In the genomic region with DNA sequence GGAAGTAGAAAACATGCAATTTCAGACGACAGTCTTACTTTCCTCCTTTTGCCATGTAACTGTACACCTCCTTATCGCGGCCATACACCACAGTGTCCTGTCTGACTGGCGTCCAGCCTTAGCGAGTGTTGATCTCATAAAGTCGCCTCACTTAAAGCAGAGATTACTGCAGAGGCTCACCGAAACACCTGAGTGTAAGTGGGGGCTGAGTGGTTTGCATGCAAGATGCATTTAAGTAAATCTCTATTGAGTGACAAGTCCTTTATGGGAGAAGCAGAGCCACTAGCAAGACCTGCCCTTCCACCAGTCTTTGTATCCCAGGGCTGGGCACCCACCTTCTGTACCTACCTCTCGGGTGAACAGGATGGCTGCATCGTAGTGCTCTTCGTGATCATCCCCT, we compare ENCODE assay signal across 9 mouse cellular contexts. TPM values are rescaled to one million over a fixed set of nuclear protein-coding genes. Genes with fewer than 3 reads are reported as not detected.
A peak's percentile ranks its signal among the peaks of the same experiment; 100 is the strongest.
DNase-seq lines count a peak whose midpoint lies in the region; ATAC-seq and TF ChIP-seq lines count a peak whose summit lies in the region.
"Had no signal": no experiment of that assay in that cellular context is flagged by ENCODE, and none has a peak within 500 bp of the region (broad histone marks: within the 10 kb centered on the region; RNA-seq: fewer than 3 reads in every experiment).

No protein-coding gene starts in this region.

- no peak for DNase-seq in forebrain, embryonic 14.5 days (ENCODE audit: low spot score)
- no peak for DNase-seq in forebrain, embryonic 10.5 days (ENCODE audit: extremely low spot score, low spot score)
- no peak for DNase-seq in lung, postnatal 14 days
- no peak for DNase-seq in midbrain, embryonic 10.5 days (ENCODE audit: low spot score)
- DNase-seq in stomach, postnatal 0 days (ENCODE audit: low spot score): no peak
- no peak for DNase-seq in adipocyte (ENCODE audit: low spot score)
- DNase-seq in ovary, postnatal 36 days (ENCODE audit: low spot score): no peak
- DNase-seq: B cell, adult 2 months had no signal

- peak overlapping the region; percentile 97 for H3K4me2 ChIP-seq in forebrain, embryonic 14.5 days (ENCODE audit: low read length)
- peak overlapping the region; percentile 96 for H3K4me2 ChIP-seq in lung, embryonic 16.5 days (ENCODE audit: low read depth, low read length)
- peak overlapping the region; percentile 72 for H3K4me2 ChIP-seq in stomach, postnatal 0 days (replicated peaks; ENCODE audit: low read depth)

- no peak for TF ChIP-seq EP300 in stomach, postnatal 0 days (optimal IDR thresholded peaks at IDR 0.05)

- no peak for TF ChIP-seq CTCF in stomach, postnatal 0 days (IDR thresholded peaks at IDR 0.05; ENCODE audit: low read depth)

- H3K4me3 ChIP-seq in forebrain, embryonic 14.5 days (ENCODE audit: low read depth, low read length): no peak overlapping the region
- H3K4me3 ChIP-seq in forebrain, embryonic 10.5 days: no peak overlapping the region
- H3K4me3 ChIP-seq in lung, embryonic 16.5 days (ENCODE audit: low read length): peak overlapping the region; percentile 58
- peak overlapping the region; percentile 64 for H3K4me3 ChIP-seq in midbrain, embryonic 10.5 days
- peak overlapping the region; percentile 62; the same call in 1 of the 2 replicates for H3K4me3 ChIP-seq in stomach, postnatal 0 days (ENCODE audit: low read depth, low read length)

- no peak for ATAC-seq in forebrain, embryonic 14.5 days
- no peak for ATAC-seq in lung, embryonic 16.5 days (ENCODE audit: low read depth)
- no peak; the same call in 1 of the 2 replicates for ATAC-seq in stomach, postnatal 0 days (ENCODE audit: low FRiP score, low TSS enrichment)

- peaks cover 9% of the 10 kb centered on the region for H3K4me1 ChIP-seq in forebrain, embryonic 14.5 days (ENCODE audit: control insufficient read depth, insufficient read depth, low read length)
- peaks cover 28% of the 10 kb centered on the region for H3K4me1 ChIP-seq in forebrain, embryonic 10.5 days
- H3K4me1 ChIP-seq in lung, embryonic 16.5 days (replicated peaks; ENCODE audit: control insufficient read depth, insufficient read depth, low read length): peaks cover 11% of the 10 kb centered on the region; the same call in 1 of the 2 replicates
- H3K4me1 ChIP-seq in midbrain, embryonic 10.5 days: peaks cover 24% of the 10 kb centered on the region
- no peaks in the 10 kb centered on the region for H3K4me1 ChIP-seq in stomach, postnatal 0 days (replicated peaks; ENCODE audit: control insufficient read depth, insufficient read depth)

- H3K27me3 ChIP-seq in forebrain, embryonic 14.5 days (replicated peaks; ENCODE audit: control insufficient read depth, insufficient read depth, low read length): no peaks in the 10 kb centered on the region
- peaks cover 53% of the 10 kb centered on the region for H3K27me3 ChIP-seq in forebrain, embryonic 10.5 days (ENCODE audit: poor library complexity, severe bottlenecking)
- peaks cover 13% of the 10 kb centered on the region; the same call in 1 of the 2 replicates for H3K27me3 ChIP-seq in lung, embryonic 16.5 days (ENCODE audit: control insufficient read depth, insufficient read depth, low read depth, low read length)
- peaks cover 45% of the 10 kb centered on the region for H3K27me3 ChIP-seq in midbrain, embryonic 10.5 days (ENCODE audit: low read depth, poor library complexity, severe bottlenecking)
- no peaks in the 10 kb centered on the region for H3K27me3 ChIP-seq in stomach, postnatal 0 days (ENCODE audit: control insufficient read depth, insufficient read depth, low read length)

- no peak overlapping the region for H3K9ac ChIP-seq in forebrain, embryonic 14.5 days (ENCODE audit: low read length)
- H3K9ac ChIP-seq in lung, embryonic 16.5 days (ENCODE audit: low read length): no peak overlapping the region
- H3K9ac ChIP-seq in stomach, postnatal 0 days (ENCODE audit: low read length): 0 out of 2 replicates have a peak overlapping the region, but pooled peaks have one; percentile 1

- no peaks in the 10 kb centered on the region for H3K9me3 ChIP-seq in forebrain, embryonic 14.5 days (replicated peaks; ENCODE audit: control insufficient read depth, low read length)
- no peaks in the 10 kb centered on the region for H3K9me3 ChIP-seq in forebrain, embryonic 10.5 days
- H3K9me3 ChIP-seq in lung, embryonic 16.5 days (ENCODE audit: control insufficient read depth, low read length): no peaks in the 10 kb centered on the region
- no peaks in the 10 kb centered on the region for H3K9me3 ChIP-seq in midbrain, embryonic 10.5 days (replicated peaks)
- no peaks in the 10 kb centered on the region for H3K9me3 ChIP-seq in stomach, postnatal 0 days (ENCODE audit: control insufficient read depth, low read length)

- WGBS in forebrain, embryonic 14.5 days: 87% methylated on average over 10 of the region's 10 CpGs
- 89% methylated on average over 10 of the region's 10 CpGs for WGBS in forebrain, embryonic 10.5 days
- 59% methylated on average over 10 of the region's 10 CpGs for WGBS in lung, embryonic 16.5 days
- 90% methylated on average over 10 of the region's 10 CpGs for WGBS in midbrain, embryonic 10.5 days
- 76% methylated on average over 10 of the region's 10 CpGs for WGBS in stomach, postnatal 0 days

- H3K36me3 ChIP-seq in forebrain, embryonic 14.5 days (ENCODE audit: control insufficient read depth, insufficient read depth, low read length): no peaks in the 10 kb centered on the region
- H3K36me3 ChIP-seq in forebrain, embryonic 10.5 days (replicated peaks): no peaks in the 10 kb centered on the region
- no peaks in the 10 kb centered on the region for H3K36me3 ChIP-seq in lung, embryonic 16.5 days (ENCODE audit: control insufficient read depth, insufficient read depth, low read length)
- no peaks in the 10 kb centered on the region for H3K36me3 ChIP-seq in midbrain, embryonic 10.5 days
- no peaks in the 10 kb centered on the region for H3K36me3 ChIP-seq in stomach, postnatal 0 days (ENCODE audit: control insufficient read depth, insufficient read depth, low read length)

- H3K27ac ChIP-seq in forebrain, embryonic 14.5 days (ENCODE audit: low read depth, low read length): no peak overlapping the region
- no peak overlapping the region for H3K27ac ChIP-seq in forebrain, embryonic 10.5 days
- no peak overlapping the region; the same call in 1 of the 2 replicates for H3K27ac ChIP-seq in lung, embryonic 16.5 days (ENCODE audit: low read length)
- no peak overlapping the region for H3K27ac ChIP-seq in midbrain, embryonic 10.5 days (replicated peaks)
- no peak overlapping the region for H3K27ac ChIP-seq in stomach, postnatal 0 days (replicated peaks)

RNA-seq across cellular contexts. Expression of a gene that starts 2.8 kb away (rescaled TPM):
- 1.5 and 1.6 TPM in 2 replicates for polyA plus RNA-seq in forebrain, embryonic 14.5 days (2014; fragmentation: Nextera tagmentation; extraction: Ambion mirVana)
- 0.32 and 0.37 TPM in 2 replicates for polyA plus RNA-seq in forebrain, embryonic 10.5 days (2016; fragmentation: Nextera tagmentation; extraction: Ambion mirVana)
- polyA plus RNA-seq in lung, embryonic 16.5 days (2015; fragmentation: Nextera tagmentation; extraction: Ambion mirVana): 3.8 TPM in 2 replicates
- polyA plus RNA-seq in midbrain, embryonic 10.5 days (2016; fragmentation: Nextera tagmentation; extraction: Ambion mirVana): 1.1 and 1.4 TPM in 2 replicates
- 3.0 and 3.4 TPM in 2 replicates for polyA plus RNA-seq in stomach, postnatal 0 days (2015; fragmentation: Nextera tagmentation; extraction: Ambion mirVana)

Comparison
In these comparisons a context has a peak if more than half of its experiments do, and no peak if none do; other contexts are left out.
1. H3K4me3 ChIP-seq: peak in lung, embryonic 16.5 days (single experiment), midbrain, embryonic 10.5 days (single experiment) and stomach, postnatal 0 days (single experiment); none in forebrain, embryonic 14.5 days (single experiment) and forebrain, embryonic 10.5 days (single experiment).
2. Peak in every context shown above with its lines, with median percentiles within 50 percentile points of each other: H3K4me2 ChIP-seq.